Mouse (Mus musculus) kidney, postnatal 36 days (tissue): ENCODE data around the gene Ankrd63.
A peak's percentile ranks its signal among the peaks of the same experiment; 100 is the strongest.

Experiments used
- DNase-seq, 2 experiments: peaks; one replicate each; pipeline ENCODE4 v3.0.0; 2021 to 2022; ENCODE audit warnings: mixed read lengths in 2 of 2

Ankrd63 gene

DNA sequence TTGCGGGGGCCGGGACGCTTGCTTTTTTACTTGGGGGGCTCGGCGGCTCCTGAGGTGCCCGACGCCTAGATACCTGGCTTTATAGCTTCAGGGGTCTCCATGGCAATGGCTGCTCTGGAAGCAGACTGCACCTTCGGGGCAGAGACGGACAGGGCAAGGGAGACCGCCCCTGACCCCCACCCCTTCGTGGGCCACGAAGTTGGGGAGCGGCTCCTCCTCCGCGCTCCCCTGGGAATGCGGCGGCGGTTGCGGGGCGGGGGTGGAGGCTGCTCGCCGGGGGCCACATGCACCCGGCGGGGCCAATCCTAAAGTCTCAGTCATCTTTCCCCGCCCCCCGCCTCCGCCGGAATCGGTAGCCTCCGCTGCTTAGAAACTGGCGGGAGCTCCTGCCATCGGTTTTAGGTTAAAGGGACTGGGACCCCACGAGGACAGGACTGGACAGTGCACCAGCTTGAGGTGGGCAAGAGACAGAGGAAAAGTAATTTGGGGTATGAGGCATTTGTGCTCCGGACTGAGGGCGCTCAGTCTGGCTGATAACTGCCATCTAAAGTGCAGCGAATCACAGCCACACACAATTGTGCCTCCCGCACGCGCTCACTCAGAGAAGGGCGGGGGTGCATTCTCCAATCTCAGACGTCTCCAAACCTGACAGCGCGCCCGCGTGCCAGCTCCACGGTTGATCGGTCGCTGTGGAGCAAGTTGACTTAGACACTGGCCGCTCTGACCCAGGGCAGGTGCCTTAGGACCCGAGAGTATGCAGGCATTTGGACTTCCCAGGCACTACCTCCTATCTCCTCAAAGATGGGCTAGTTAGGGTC is at the start of gene Ankrd63:
Ankrd63 (minus strand) TSS at position 51 of the 818 bp plus-strand sequence.
- peak in 1 of 2 experiments; percentile 69 for DNase-seq

DNA sequence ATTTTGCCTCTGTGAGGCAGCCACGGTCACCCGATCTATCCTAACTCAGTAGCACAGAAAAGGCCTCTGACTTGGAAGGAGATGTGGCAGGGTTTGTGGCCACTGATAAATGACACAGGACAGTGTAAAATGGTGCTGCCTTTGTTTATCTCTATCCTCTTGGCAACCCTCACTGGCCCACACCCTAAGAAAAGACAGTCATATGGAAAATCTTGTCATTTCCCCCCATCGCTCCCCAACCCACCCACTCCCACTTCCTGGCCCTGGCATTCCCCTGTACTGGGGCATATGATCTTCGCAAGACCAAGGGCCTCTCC is 49.0 kb upstream of the Ankrd63 start:
- no peak for DNase-seq

DNA sequence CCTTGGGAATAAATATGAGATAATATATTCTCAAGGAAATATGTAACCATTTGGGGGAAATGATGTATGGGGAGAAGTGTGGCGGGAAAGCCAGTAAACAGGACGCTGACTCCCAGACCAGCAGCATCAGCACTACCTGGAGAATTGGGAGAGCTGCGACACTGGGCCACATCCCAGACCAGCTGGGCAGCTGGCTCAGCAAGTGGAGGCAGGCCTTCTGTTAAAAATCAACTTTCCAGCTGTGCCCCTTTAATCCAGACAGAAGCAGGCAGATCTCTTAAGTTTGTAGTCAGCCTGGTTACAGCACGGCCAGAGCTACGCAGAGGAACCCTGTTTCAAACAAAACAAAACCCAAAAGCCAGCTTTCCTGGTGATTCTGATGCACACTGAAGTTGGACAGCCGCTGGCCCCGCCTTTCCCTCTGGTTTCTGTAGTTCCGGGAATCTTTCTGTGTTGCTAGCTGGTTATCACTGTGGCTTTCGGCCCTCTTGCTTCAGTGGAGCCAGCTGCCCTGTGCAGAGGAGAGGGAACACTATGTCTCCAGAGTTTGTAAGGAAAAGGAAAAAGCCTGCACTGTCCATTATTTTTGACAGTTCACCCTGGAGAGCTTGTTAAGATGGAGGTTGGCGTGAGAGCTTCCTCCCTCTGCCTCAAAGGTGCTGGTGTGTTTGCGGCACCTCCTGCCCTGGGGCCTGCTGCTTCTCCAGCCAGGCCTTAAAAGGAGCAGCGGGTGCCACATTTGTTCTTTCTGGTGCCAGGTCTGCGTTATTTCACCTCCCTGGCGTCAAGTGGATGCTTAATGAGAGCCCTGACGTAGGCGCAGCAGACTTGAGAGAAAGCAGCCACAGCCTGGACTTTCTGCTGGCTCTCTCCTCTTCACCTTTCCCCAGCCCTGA is 48.4 kb upstream of the Ankrd63 start:
- DNase-seq, result peak; percentile 41 to 45

DNA sequence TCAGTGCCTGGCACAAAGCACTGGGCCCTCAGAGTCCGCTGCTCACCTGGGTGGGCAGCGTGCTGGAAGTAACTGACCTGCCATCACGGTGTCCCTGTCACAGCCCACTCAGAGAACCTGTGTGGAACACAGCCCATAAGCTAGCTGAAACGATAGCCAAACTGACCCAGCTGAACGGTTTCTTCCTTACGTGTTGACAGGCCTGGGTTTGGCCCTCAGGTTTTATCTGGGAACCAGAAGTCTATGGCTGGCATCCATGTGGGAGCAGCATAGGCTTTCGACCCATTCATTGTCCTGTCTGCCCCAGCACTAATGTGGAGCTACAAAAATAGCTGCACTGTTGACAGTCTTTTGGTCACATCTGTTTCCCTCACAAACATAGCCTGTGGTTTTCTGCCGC is 46.7 kb upstream of the Ankrd63 start:
- DNase-seq, result no peak

DNA sequence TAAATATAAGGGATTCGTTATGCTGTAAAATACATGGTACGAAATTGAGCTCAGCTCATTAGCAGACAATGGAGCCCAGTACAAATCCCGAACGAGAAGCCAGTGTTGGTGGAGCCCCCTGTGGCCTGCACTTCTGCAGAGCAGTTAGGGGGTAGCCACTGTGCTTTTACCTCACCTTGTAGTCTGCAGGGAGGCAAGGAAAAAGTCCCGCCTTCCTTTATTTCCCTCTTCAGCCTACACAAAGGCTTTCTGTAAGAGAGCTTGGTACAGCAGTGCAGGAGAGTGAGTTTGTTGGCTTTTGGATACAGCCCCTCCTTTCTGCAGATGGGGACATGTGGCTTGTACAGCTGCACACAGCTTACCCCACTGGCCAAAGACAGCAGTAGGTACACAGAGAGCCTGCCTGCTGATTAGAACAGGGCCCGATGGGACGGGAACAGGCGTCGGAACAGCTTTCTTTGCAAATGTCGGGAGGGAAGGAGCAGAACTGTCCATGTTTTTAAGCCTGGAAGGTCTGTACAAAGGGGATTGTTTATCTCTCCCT is 45.6 kb upstream of the Ankrd63 start:
- no peak for DNase-seq

DNA sequence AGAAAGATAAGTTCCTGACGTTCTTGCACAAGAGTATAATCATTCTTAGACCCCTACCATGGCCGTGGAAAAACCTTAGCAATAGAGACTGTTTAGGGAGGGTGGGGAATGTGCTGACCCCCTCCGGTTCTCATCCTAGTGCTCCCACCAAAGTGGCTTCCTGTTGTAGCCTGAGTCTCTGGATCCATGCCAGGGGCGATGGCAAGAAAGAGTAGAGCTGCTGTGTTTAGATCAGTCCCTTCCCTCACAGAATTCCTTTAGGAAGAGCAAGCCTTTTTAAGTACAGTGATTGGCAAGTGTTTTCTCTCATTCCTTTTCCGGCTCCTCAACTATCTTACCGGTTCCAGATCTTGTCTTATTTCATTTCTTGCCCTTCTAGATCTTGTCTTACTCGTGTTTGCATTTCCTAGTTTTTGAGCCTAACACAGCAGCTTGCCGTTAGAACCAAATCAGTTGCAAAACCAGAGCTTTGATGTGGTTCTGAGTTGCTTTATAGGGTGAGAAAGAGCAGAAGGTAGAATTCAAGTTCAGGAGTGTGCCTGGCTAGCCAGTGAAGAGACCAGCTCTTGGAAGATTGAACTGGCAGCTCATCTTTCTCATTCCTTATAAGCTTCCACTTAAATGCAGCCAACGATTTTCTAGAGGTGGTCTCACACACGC is 43.7 kb upstream of the Ankrd63 start:
- DNase-seq, result peak; percentile 35 to 65

DNA sequence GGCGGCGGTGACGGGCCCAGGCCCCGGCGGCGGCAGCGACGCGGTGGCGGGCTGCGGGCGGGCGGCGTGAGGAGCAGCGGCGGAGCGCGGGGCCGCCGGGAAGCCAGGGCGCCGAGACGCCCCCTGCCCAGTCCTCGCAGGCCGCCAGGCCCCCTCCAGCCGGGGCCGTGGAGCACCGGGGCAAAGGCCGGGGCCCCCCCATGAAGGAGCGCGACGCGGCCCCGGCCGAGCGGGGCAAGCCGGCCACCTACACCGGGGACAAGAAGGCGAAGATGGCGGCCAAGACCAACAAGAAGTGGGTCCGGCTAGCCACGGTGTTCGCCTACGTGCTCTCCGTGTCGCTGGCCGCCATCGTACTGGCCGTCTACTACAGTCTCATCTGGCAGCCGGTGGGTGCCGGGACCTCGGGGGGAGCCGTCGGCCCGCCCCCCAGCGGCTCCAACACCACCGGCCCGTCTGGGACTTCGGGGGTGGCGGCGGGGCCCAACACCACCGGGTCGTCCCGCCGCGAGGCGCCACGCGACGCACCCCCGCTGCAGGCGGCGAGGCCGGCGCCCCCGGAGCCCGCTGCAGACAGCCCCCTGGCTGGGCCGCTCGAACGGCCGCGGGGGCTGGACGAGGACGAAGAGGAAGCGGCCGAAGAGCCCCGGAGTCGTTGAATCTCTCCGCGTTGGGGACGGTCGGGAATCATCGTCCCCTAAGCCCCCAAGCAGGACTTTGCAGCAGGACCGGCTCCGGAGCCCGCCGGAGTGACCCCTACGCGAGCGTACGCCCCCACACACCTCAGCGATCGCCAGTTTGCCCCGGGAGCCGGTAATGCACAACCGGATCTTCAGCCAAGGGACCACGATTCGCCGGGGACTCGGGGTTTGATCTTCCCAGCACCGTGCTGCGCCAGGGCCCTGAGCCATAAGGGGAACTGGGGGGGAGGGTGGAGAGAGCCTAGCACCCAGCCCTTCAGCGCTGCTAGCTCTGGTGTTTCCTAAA is 42.4 kb upstream of the Ankrd63 start:
- DNase-seq, result peak; percentile 25 to 57

DNA sequence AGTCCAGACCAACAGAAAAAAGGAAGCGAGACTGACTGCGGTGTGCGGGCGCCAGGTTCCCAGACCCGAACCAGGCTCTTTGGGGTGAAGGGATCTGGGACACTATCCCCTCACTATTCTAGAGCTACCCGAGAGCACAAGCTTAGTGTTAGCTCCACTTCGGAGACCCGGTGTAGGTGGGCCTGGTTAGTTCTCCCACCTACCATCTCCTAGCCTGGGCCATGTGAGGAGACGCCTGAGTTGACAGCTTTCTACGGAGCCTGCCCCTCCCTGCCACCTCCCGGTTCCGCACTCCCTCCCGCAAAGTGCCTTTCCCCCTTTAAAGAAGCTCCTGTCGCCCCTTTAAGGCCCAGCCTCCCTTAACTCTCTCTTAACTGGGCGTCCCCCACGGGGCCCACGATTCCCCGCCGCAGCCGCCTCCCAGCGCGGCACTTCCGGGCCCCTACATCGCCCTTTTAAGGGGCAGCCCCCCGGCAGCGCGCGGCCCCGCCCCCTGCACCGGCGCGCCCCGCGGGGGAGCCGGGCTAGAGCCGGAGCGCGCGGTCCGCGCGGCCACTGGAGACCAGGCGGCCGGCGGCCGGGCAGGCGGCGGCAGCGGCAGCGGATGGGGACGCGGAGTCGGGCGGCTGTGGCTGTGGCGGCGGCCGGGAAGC is 41.6 kb upstream of the Ankrd63 start, which contains the start of gene Inafm2:
Inafm2 (plus strand) TSS at position 527 of the 653 bp plus-strand sequence.
- peak; percentile 92 to 94 for DNase-seq

DNA sequence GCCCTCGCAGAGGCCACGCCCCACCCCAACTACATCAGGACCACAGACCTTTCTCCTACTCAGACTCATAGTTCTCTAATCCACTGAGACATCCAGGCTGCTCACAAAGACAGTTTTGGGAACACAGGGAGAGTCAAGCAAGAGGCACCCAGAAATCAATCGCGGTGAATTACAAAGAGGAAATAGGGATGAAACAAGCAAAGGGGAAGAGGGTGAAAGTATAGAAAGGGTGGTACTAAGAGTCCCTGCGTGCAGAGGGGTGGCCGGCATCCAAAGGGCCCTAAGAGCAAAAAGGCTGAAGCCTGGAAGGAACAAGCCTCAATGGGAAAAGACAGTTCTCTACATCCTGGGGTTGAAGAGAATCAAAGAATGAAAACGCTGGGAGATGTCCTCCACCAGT is 40.9 kb upstream of the Ankrd63 start:
- DNase-seq, result no peak

DNA sequence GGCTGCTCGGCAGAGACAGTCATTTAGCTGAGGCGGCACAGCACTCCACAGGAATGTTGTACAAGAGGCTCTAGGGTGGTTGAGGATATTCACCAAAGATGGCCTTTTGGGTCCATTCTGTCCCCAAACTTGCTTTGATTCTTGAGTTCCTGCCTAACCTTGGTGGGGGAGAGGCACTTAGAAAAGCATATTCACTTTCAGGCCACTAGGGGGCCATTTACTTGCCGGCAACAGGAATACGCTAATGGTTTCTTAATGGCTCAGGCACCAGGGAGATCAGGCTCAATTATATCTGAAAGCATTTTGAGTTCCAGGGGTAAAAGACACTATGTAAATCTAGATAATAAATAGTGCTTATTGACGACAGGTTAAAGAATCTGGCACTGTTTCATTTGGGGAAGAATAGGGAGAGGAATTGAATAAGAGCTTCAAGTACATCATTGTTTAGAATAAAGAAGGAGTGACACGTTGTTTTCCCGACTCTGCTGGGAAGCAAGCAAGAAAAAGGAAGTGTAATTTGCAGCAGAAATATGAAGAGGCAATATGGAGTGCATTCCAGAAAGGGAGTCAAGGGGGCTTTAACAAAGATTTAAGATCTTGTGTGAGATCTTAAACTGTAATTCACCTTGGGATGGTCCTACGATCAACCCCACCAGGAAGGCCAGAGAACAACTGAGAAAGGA is 39.6 kb upstream of the Ankrd63 start:
- peak; percentile 48 to 68 for DNase-seq

DNA sequence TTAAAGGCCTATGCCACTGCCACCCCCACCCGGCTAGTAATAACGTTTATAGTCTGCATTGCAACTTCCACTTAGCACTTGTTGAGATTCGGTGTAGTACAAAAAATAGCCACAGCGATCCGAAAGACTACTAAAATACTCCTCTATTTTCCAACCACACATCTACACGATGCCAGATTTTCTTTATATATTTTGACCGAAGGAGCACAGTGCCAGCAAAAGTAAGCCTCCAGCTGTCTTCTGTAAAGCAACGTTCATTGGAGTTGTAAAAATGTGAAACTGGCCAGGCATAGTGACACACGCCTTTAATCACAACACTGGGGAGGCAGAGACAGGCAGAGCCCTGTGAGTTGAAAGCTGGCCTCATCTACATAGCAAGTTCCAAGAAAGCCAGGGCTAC is 37.4 kb upstream of the Ankrd63 start:
- DNase-seq, result peak in 1 of 2 experiments; percentile 0

DNA sequence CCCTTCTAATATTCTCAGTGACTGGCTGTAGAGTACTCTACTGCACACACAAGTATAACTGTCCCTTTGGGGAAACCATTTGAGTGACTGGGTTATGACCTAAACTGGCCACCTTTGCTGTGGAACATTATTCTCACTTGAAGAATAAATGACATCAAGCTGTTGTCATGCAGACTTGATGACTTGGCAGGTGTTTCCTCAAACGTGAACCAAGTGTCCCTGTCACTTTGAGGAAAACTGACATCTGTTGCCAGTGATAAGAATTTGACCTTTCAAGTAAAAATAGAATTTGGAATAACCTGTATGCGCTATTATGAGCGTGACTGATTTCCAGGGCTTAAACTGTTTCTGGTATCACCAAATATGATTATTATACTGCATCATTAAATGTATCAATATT is 36.6 kb upstream of the Ankrd63 start:
- DNase-seq, result no peak

DNA sequence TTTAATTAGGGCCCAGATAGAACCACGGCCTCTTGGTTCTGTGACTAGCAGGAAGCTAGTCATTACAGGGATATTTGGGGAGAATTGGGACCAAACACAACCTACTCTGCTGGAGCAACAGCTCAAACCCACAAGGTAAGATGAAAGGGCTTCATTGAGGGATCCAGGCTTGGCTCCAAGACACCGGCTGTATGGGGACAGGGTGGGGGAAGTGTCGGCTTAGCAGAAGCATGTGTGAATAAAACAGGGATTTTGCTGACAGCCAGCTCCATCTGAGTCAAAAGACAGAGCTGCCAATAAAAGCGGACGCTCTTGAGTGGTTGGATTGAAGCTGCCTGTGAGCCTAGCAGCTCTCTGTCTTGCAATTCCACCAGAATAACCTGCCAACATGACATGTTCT is 29.6 kb upstream of the Ankrd63 start:
- no peak for DNase-seq

DNA sequence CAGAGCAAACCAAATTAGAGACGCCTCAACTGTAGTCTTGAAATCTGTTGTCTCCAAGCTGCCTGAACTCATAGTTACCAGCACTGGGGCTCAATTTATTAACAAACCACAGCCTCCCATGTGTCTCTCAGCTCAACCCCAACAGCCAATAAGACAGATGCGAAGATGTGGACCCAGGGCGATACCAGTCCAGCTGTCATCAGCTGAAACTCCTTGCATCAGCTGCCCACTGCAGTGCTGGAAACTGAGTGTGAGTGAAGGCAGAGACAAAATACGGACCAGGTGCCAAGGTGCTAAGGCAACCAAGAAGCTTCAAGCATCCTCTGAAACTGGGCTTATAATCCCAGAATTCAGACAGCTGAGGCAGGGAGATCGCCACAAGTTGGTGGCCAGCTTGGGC is 28.2 kb upstream of the Ankrd63 start:
- DNase-seq, result no peak

DNA sequence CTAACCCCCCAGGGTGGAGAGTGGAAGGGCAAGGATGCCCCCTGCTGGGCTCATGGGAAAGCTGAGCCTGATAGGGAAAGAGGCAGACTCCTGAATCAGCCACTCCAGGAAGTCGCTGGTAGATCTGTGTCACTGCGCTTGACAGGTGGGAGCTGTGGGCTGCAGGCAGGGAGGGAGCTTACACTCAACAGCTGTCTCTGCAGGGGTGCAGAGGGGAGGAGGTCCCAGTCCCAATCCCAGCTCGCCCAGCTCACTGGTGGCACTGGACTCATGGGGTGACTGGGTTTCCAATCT is 26.8 kb upstream of the Ankrd63 start:
- peak; percentile 71 to 89 for DNase-seq

DNA sequence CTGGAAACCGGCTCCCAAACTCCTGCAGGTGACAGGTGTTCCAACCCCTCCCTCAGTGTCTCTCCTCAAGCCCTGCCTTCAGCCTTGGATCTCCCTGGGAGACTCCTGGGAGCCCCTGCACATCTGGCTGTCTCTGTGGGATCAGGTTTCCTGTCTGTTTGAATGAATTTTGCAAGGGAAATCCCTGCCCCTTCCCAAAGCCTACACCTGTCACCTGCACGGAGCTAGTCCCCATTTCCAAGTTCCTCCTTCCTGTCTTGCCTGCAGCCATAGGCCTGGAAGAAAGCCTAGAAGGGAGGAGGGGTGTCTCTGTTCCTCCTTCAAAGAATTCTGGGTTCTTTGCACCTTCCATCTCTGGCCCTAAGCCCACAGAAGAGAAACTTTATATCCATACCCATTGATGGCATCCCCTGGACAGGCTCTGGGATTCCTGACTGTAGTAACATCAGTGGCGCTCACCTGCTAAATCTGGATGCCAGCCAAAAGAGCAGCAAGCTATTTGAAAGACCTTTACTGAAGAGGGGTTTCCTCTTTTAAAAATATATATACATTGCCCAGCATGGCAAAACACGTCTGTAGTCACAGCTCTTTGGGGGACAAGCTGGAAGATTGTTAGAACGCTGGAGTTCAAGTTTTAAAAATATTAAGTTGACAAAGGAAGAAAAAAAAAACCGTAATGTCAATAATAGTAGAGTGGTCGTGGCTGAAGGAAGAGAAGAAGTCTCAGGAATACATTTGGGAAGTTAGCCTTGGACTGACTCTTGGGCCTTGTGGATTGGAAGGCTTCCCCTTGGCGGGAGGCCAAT is 26.3 kb upstream of the Ankrd63 start:
- DNase-seq, result peak in 1 of 2 experiments; percentile 18

DNA sequence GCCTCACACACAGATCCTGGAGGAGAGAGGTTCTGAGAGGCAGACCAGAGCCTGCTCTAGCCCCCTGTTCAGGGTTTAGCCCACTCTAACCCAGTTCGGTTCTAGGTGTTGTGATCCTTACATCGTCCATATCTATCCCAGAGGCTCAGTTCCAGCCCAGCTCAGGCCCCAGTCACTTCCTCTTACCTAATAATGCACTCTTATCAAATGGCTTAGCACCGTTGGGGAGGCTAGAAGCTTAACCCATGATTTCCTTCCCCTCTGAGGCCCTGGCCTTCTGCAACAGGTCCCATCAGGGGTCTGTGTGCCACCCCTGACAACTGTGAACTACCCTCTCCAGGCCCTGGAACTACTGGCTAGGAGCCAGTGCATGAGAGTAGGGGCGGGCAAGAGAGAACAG is 25.4 kb upstream of the Ankrd63 start:
- no peak for DNase-seq

DNA sequence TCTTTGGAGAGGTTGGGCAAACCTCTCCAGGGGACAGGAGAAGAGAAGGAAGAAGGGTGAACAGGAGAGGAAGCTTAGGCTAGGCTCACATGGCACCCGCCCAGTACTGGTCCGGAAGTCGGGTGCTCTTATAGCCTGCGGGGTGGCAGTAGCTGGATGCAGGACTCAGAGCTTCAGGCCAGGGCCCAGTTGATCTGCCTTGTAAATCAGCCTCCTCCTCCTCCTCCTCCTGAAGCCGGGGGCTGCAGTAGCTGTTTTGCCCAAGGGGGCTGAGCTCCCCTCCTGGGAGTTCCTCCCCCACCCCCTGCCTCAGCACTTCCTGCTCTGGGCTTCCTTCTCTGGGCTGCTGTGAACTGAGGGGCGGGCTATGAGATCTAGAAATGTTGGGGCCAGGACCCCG is 24.6 kb upstream of the Ankrd63 start, which contains the start of gene Plcb2:
Plcb2 (minus strand) TSS at position 102 of the 400 bp plus-strand sequence.
- DNase-seq, result peak in 1 of 2 experiments; percentile 47

DNA sequence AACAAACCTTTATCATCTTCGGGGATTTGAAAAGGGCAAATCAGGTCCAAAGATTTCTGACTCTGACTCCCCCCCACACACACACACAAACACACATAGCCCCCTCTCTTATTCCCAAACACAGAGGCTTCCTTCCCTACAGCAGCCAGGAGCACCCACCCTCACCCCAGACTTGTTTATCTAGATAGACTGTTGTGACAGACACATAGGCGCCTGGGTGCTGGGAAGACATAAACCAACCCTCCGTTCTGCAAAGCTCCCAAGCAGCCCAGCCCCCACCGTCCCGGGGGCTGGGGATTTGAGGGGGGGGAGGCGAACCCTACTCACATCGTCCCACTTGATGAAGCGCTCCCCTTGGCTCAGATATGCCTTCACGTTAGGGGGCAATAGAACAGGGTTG is 24.1 kb upstream of the Ankrd63 start:
- DNase-seq, result no peak

DNA sequence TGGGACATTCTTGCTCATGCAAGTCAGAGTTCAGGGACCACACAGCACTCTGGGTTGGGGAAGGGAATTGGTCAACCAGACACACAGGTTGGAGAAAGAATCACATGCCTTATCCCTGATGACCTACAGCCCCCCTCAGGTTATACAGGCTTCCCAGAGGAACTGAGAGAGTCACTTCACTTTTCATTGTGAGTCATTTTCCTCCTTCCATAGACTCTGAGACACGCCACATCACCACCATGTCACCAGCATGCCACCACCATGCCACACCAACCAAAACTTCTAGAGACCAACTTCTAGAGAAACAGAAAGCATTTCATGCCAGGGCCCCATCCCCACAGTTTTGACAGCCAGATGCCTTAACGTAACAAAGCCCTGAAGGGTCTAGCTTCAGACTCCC is 23.1 kb upstream of the Ankrd63 start:
- no peak for DNase-seq
